Mouse (Mus musculus) bone marrow macrophage, adult 2 months (primary cell): ENCODE data around the gene Entpd1.

Experiments used
- CTCF ChIP-seq: IDR thresholded peaks from 2 replicates; pipeline ENCODE4 v1.5.1; 2012; ENCODE audit warnings: low read depth, mild to moderate bottlenecking, low read length, moderate library complexity
- POLR2A ChIP-seq: IDR thresholded peaks from 2 replicates; pipeline ENCODE4 v1.6.1; 2012; ENCODE audit warnings: mild to moderate bottlenecking, low read depth, low read length, borderline replicate concordance

- TF ChIP-seq CTCF (peak; percentile 16; the same call in 1 of the 2 replicates), POLR2A (no peak)
Observed at GRCm38 (mm10) chr19:40660510-40660909, 48.3 kb downstream of the Entpd1 start.
